Mouse (Mus musculus): ENCODE data around the gene Gm20696.

DNA sequence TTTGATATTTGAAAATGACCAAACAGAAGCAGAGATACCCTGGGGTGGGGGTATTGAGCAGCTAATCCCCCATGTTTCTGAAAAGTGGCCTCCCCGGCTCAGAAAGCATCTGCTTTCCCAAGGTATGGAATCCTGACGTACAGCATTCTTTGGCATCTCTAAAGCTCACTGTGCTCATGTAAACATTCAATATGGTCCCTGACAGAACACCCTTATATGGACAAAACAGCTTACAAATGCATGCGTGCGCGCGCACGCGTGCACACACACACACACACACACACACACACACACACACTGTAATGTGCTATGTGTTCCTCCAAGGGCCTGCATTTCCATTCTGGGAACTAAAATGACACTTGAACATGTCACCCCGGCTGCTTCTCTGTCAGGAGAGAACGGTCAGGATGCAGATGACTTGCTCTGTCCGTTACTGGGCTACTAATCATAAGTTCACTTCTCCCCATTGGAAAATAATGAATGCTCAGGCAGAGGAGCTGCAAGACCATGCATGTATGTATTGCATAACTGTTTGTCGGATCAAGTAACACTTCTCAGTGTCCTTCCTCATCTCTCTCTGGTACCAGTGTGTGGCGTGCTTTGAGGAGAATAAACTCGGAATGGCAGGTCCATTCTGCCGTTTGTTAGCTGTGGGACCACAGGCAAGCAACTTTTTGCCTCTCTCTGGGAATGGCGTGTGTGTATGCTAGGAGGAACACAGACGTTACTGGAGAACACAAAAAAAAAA, 128.2 kb downstream of the Gm20696 start:
- TF ChIP-seq POLR2A (IDR thresholded peaks at IDR 0.05; ENCODE audit: borderline replicate concordance, extremely low read depth, insufficient read depth, insufficient read length, poor library complexity, severe bottlenecking) (no peak), CTCF (IDR thresholded peaks at IDR 0.05; ENCODE audit: borderline replicate concordance, extremely low read depth, insufficient read depth, insufficient read length) (no peak)

Data from brain, embryonic 14.5 days (tissue).